Mouse (Mus musculus) cerebellum, adult 2 months (tissue): ENCODE results near the gene Bglap3.

Source experiments
- CTCF ChIP-seq: fragments of 200-500 bp; IDR thresholded peaks from 2 replicates; pipeline ENCODE4 v1.5.1; 2011; ENCODE audit warnings: low read depth, mild to moderate bottlenecking, control low read depth, low read length, moderate library complexity, borderline replicate concordance; ENCODE audit not compliant: insufficient read depth
- POLR2A ChIP-seq: fragments of 200-500 bp; IDR thresholded peaks from 2 replicates; pipeline ENCODE4 v1.6.1; 2011; ENCODE audit warnings: low read length, control low read depth, borderline replicate concordance; ENCODE audit not compliant: insufficient read depth

- TF ChIP-seq POLR2A (no peak), CTCF (no peak)
Measured at GRCm38 (mm10) chr3:88398666-88399065, 26.1 kb upstream of the Bglap3 start.
